Mouse (Mus musculus): ENCODE data around the gene Tnfrsf13c. TPM values are rescaled to one million over a fixed set of nuclear protein-coding genes. Genes with fewer than 3 reads are reported as not detected.

Tnfrsf13c gene
- polyA plus RNA-seq (2017; shearing (Covaris generic)) = 1 to 10 TPM; 4.7 to 6.4 TPM

GRCm38 (mm10) chr15:82223657-82224601 lies at the start of gene Tnfrsf13c:
TSS of gene Tnfrsf13c (minus strand) at chr15:82224369.

GRCm38 (mm10) chr15:82252097-82252496 lies 27.9 kb upstream of the Tnfrsf13c start, which contains the start of gene 1500009C09Rik:
TSS of gene 1500009C09Rik (plus strand) at chr15:82252397.

GRCm38 (mm10) chr15:82244115-82244804 lies 20.1 kb upstream of the Tnfrsf13c start, which contains the start of gene Cenpm:
TSS of gene Cenpm (minus strand) at chr15:82244748.

GRCm38 (mm10) chr15:82212752-82213063 lies 11.5 kb downstream of the Tnfrsf13c start, which contains the start of gene Shisa8:
TSS of gene Shisa8 (minus strand) at chr15:82212815.

Other genes with a start within 250 kb of the Tnfrsf13c start
- gene 1700029P11Rik, start 243.8 kb downstream of the Tnfrsf13c start, polyA plus RNA-seq (2017; shearing (Covaris generic)) = not detected
- 10 to 100 TPM; 60.7 to 84.2 TPM for gene Xrcc6, start 236.5 kb downstream of the Tnfrsf13c start, polyA plus RNA-seq (2017; shearing (Covaris generic))
- 10 to 100 TPM; 31.3 to 45.5 TPM for gene Desi1, start 190.5 kb downstream of the Tnfrsf13c start, polyA plus RNA-seq (2017; shearing (Covaris generic))
- gene Snu13, start 176.8 kb downstream of the Tnfrsf13c start, polyA plus RNA-seq (2017; shearing (Covaris generic)) = 100 to 1,000 TPM; 149 to 178 TPM
- not detected for gene 4930407I10Rik, start 165.2 kb downstream of the Tnfrsf13c start, polyA plus RNA-seq (2017; shearing (Covaris generic))
- under 1 TPM in 1 of 2 experiments, not detected in 1; 0.22 TPM for gene Mei1, start 154.4 kb downstream of the Tnfrsf13c start, polyA plus RNA-seq (2017; shearing (Covaris generic))
- gene Ccdc134, start 96.4 kb downstream of the Tnfrsf13c start, polyA plus RNA-seq (2017; shearing (Covaris generic)) = 10 to 100 TPM; 25.7 to 27.7 TPM
- gene Srebf2, start 77.2 kb downstream of the Tnfrsf13c start, polyA plus RNA-seq (2017; shearing (Covaris generic)) = 100 to 1,000 TPM in 1 of 2 experiments, 10 to 100 TPM in 1; 59.7 to 125 TPM
- under 1 TPM; 0.20 to 0.25 TPM for gene Shisa8, start 11.6 kb downstream of the Tnfrsf13c start, polyA plus RNA-seq (2017; shearing (Covaris generic))
- gene Cenpm, start 20.4 kb upstream of the Tnfrsf13c start, polyA plus RNA-seq (2017; shearing (Covaris generic)) = 10 to 100 TPM; 10.2 to 11.3 TPM
- gene 1500009C09Rik, start 28.0 kb upstream of the Tnfrsf13c start, polyA plus RNA-seq (2017; shearing (Covaris generic)) = not detected
- gene Sept3, start 50.5 kb upstream of the Tnfrsf13c start, polyA plus RNA-seq (2017; shearing (Covaris generic)) = under 1 TPM in 1 of 2 experiments, not detected in 1; 0.66 TPM
- gene Wbp2nl, start 74.6 kb upstream of the Tnfrsf13c start, polyA plus RNA-seq (2017; shearing (Covaris generic)) = not detected
- gene Naga, start 114.6 kb upstream of the Tnfrsf13c start, polyA plus RNA-seq (2017; shearing (Covaris generic)) = 10 to 100 TPM; 47.9 to 63.9 TPM
- 10 to 100 TPM in 1 of 2 experiments, 1 to 10 TPM in 1; 3.2 to 11.3 TPM for gene Pheta2, start 114.6 kb upstream of the Tnfrsf13c start, polyA plus RNA-seq (2017; shearing (Covaris generic))
- gene Smdt1, start 114.6 kb upstream of the Tnfrsf13c start, polyA plus RNA-seq (2017; shearing (Covaris generic)) = 100 to 1,000 TPM; 231 to 276 TPM
- 100 to 1,000 TPM; 296 to 458 TPM for gene Ndufa6, start 130.0 kb upstream of the Tnfrsf13c start, polyA plus RNA-seq (2017; shearing (Covaris generic))
- 1 to 10 TPM; 3.4 to 5.0 TPM for gene Cyp2d22, start 155.9 kb upstream of the Tnfrsf13c start, polyA plus RNA-seq (2017; shearing (Covaris generic))
- not detected for gene Cyp2d11, start 169.7 kb upstream of the Tnfrsf13c start, polyA plus RNA-seq (2017; shearing (Covaris generic))
- gene Cyp2d10, start 182.8 kb upstream of the Tnfrsf13c start, polyA plus RNA-seq (2017; shearing (Covaris generic)) = not detected
- gene Cyp2d9, start 209.1 kb upstream of the Tnfrsf13c start, polyA plus RNA-seq (2017; shearing (Covaris generic)) = under 1 TPM in 1 of 2 experiments, not detected in 1; 0.31 TPM